Mouse (Mus musculus) stomach, postnatal 0 days (tissue): Measurements from ENCODE around the gene Plekha1. TPM values are rescaled to one million over a fixed set of nuclear protein-coding genes. Genes with fewer than 3 reads are reported as not detected.
A peak's percentile ranks its signal among the peaks of the same experiment; 100 is the strongest.

Experiments used
- ATAC-seq: fragments of 200-750 bp; cut with Nextera tagmentation; 2 replicates; pipeline ENCODE4 v1.8.0; 2017; ENCODE audit not compliant: low FRiP score, low TSS enrichment
- DNase-seq: peaks from one replicate; pipeline ENCODE4 v3.0.0-alpha.2; 2016; ENCODE audit warnings: low spot score
- H3K27ac ChIP-seq: fragments of 300-500 bp; sonication (generic); replicated peaks from 2 replicates; pipeline ENCODE4 v1.5.1; 2014; ENCODE audit warnings: mild to moderate bottlenecking, control low read depth
- H3K27me3 ChIP-seq: fragments of 300-500 bp; sonication (generic); 2 replicates; pipeline ENCODE4 v1.6.1; 2014; ENCODE audit warnings: low read length; ENCODE audit not compliant: control insufficient read depth, insufficient read depth
- H3K36me3 ChIP-seq: fragments of 300-500 bp; sonication (generic); 2 replicates; pipeline ENCODE4 v1.6.1; 2014; ENCODE audit warnings: low read length, mixed read lengths; ENCODE audit not compliant: control insufficient read depth, insufficient read depth
- H3K4me1 ChIP-seq: fragments of 300-500 bp; sonication (generic); replicated peaks from 2 replicates; pipeline ENCODE4 v1.6.1; 2014; ENCODE audit warnings: antibody characterized with exemption; ENCODE audit not compliant: control insufficient read depth, insufficient read depth
- H3K4me2 ChIP-seq: fragments of 300-500 bp; sonication (generic); replicated peaks from 2 replicates; pipeline ENCODE4 v1.6.1; 2014; ENCODE audit warnings: low read depth, mild to moderate bottlenecking, control low read depth, moderate library complexity
- H3K4me3 ChIP-seq: fragments of 300-500 bp; sonication (generic); 2 replicates; pipeline ENCODE4 v1.5.1; 2014; ENCODE audit warnings: low read depth, low read length, control low read depth
- H3K9ac ChIP-seq: fragments of 300-500 bp; sonication (generic); 2 replicates; pipeline ENCODE4 v1.6.1; 2014; ENCODE audit warnings: mild to moderate bottlenecking, low read length, control low read depth, mixed read lengths
- H3K9me3 ChIP-seq: fragments of 300-500 bp; sonication (generic); 2 replicates; pipeline ENCODE4 v1.6.1; 2016; ENCODE audit warnings: low read length; ENCODE audit not compliant: control insufficient read depth
- CTCF ChIP-seq: IDR thresholded peaks from 2 replicates; pipeline ENCODE4 v1.5.1; 2016; ENCODE audit warnings: antibody characterized with exemption, low read depth, mild to moderate bottlenecking, moderate library complexity
- EP300 ChIP-seq: optimal IDR thresholded peaks from 2 replicates; pipeline ENCODE3; 2016; ENCODE audit warnings: antibody characterized with exemption
- WGBS: fragments of 180-500 bp; shearing (Covaris S2); extraction: QIAGEN DNeasy Blood & Tissue Kit; methylation state at CpG from one replicate; pipeline ENCODE4 v1.1.7; 2014; 5-methylcytosine and 5-hydroxymethylcytosine counted together
- polyA plus RNA-seq: library from polyadenylated mRNA; unstranded; fragments of >200 nt; fragmentation: Nextera tagmentation; extraction: Ambion mirVana; gene quantifications from 2 replicates; pipeline ENCODE4 v1.2.1, GENCODE M21; 2015

Plekha1 gene
- polyA plus RNA-seq, 1 experiment from 2014 or later = 34.1 TPM

- H3K4me3 ChIP-seq = no peak overlapping the region
- H3K9ac ChIP-seq = no peak overlapping the region
- H3K27me3 ChIP-seq = no peaks in the 10 kb centered on the region
- no peak overlapping the region for H3K4me2 ChIP-seq
- no peak overlapping the region for H3K27ac ChIP-seq
- DNase-seq = peak; percentile 56
- no peak for ATAC-seq
- H3K36me3 ChIP-seq = no peaks in the 10 kb centered on the region
- H3K4me1 ChIP-seq = no peaks in the 10 kb centered on the region
- 35% methylated on average over 3 of the region's 3 CpGs for WGBS
- TF ChIP-seq CTCF = peak; percentile 85
- TF ChIP-seq EP300 = no peak
- H3K9me3 ChIP-seq = no peaks in the 10 kb centered on the region
These were observed 38.1 kb upstream of the Plekha1 start for GRCm38 (mm10) chr7:130827431-130827830.

DNA sequence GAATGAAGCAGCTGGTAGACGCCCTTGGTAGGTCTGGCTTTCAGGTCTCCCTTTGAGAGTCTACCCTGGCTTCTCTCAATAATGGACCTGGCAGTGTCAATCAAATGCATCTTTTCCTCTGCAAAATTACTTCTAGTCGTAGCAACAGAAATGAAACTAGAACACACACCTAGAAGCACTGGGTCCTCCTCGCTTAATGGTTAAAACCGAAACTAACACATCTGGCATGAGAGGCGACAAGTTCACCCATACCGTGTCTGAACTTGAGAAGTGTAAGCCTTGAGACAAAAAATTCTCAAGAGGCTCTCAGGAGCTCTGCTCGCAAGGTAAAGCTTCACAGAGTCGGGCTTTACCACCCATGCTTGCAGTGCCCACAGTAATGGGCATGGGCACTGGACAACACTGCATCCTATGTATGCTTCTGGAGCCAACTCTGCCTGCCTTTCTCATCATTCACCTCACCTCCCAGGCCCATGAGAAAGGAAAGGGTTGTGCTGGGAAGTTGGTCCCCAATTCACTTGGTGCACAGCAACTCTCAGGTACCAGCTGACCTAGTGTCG lies 37.6 kb upstream of the Plekha1 start:
- H3K27ac ChIP-seq = no peak overlapping the region
- TF ChIP-seq CTCF (no peak), EP300 (no peak)
- DNase-seq (no peak), ATAC-seq (no peak)
- no peaks in the 10 kb centered on the region for H3K9me3 ChIP-seq
- no peak overlapping the region for H3K4me3 ChIP-seq
- H3K9ac ChIP-seq = no peak overlapping the region
- H3K4me2 ChIP-seq = no peak overlapping the region
- WGBS = 82% methylated on average over 9 of the region's 9 CpGs
- no peaks in the 10 kb centered on the region for H3K27me3 ChIP-seq
- no peaks in the 10 kb centered on the region for H3K4me1 ChIP-seq
- H3K36me3 ChIP-seq = no peaks in the 10 kb centered on the region

DNA sequence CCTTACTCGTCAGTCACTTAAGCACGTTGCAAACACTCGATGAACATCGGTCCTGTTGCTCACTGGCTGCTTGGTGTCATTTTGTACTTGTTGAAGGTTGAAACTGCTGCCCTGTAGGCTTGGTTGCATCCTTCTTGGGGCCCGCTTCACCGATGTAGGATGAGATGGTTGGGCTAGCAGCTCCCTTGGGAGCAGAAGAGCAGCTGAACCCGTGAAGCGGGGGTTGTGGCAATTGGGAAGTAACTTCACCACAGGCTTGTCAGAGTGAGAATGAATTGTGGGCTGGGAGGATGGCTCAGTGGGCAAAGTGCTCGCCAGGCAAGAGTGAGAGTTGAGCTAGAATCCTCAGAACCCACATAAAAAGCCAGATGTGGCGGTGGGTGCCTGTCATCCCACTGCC lies 37.1 kb upstream of the Plekha1 start:
- H3K4me3 ChIP-seq = no peak overlapping the region
- no peak overlapping the region for H3K4me2 ChIP-seq
- no peak overlapping the region for H3K9ac ChIP-seq
- H3K27me3 ChIP-seq = no peaks in the 10 kb centered on the region
- WGBS = 88% methylated on average over 10 of the region's 10 CpGs
- no peak for ATAC-seq
- no peak for DNase-seq
- no peaks in the 10 kb centered on the region for H3K9me3 ChIP-seq
- TF ChIP-seq CTCF (no peak), EP300 (no peak)
- H3K27ac ChIP-seq = no peak overlapping the region
- H3K36me3 ChIP-seq = no peaks in the 10 kb centered on the region
- no peaks in the 10 kb centered on the region for H3K4me1 ChIP-seq

GRCm38 (mm10) chr7:130831586-130831985 lies 34.0 kb upstream of the Plekha1 start:
- Histone ChIP-seq H3K27me3 (no peaks in the 10 kb centered on the region), H3K9me3 (no peaks in the 10 kb centered on the region), H3K27ac (no peak overlapping the region), H3K4me3 (no peak overlapping the region), H3K9ac (no peak overlapping the region), H3K4me2 (no peak overlapping the region), H3K4me1 (peaks cover 7% of the 10 kb centered on the region; the same call in 1 of the 2 replicates), H3K36me3 (no peaks in the 10 kb centered on the region)
- DNase-seq (no peak), ATAC-seq (no peak)
- no peak for TF ChIP-seq EP300
- TF ChIP-seq CTCF = no peak
- WGBS = 94% methylated on average over 5 of the region's 5 CpGs

GRCm38 (mm10) chr7:130834299-130834698 lies 31.3 kb upstream of the Plekha1 start:
- peak; percentile 99 for ATAC-seq
- no peaks in the 10 kb centered on the region for H3K36me3 ChIP-seq
- 0 out of 2 replicates have a peak overlapping the region, but pooled peaks have one; percentile 0 for H3K4me2 ChIP-seq
- no peaks in the 10 kb centered on the region for H3K9me3 ChIP-seq
- no peak overlapping the region for H3K9ac ChIP-seq
- H3K27me3 ChIP-seq = no peaks in the 10 kb centered on the region
- no peak for TF ChIP-seq EP300
- no peak for TF ChIP-seq CTCF
- H3K4me1 ChIP-seq = peaks cover 7% of the 10 kb centered on the region; the same call in 1 of the 2 replicates
- DNase-seq = peak; percentile 91
- no peak overlapping the region for H3K4me3 ChIP-seq
- H3K27ac ChIP-seq = peak overlapping the region; percentile 5; the same call in 1 of the 2 replicates
- WGBS = 28% methylated on average over 21 of the region's 21 CpGs

DNA sequence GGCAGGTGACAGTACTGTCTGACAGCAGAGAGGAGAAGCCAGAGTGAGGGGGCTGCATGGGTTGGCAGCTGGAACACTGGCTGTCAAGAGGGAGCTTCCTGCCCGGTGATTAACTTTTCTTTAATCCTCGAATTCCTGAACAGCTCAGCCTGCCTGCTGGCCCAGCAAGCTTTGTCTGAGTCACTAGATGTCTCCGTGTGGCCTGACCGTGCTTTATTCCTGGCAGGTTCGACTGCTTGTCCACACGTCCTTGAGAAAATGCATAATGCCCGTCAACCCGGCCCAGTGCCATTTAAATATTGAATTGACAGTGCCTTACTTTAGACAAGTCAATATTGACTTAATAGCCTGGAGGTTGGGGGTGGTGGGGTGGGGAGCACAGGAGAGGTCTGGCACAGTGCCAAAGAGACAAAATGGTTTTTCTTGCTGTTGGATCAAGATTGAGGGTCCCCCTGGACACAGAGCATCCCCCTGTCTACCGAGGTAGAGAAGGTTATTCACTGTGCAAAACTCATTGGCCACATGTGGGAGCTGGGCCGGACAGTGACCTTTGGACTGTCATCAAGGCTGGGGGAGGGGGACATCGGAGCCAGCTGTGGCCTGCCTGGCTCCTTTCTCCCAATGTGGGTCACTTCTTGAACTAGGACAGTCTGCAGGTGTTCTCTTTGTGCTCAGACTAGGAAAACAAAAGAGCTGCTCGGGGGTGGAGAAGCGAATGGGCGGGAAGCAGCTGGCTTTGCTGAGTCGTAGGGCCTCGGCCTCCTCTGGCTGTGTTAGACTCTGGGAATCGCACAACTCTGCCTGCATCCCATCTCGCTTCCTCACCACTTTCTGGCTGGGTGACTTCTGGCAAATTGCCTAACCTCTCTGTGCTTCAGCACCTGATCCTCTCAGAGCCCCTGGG lies 30.3 kb upstream of the Plekha1 start:
- peak overlapping the region; percentile 5; the same call in 1 of the 2 replicates for H3K27ac ChIP-seq
- peaks cover 7% of the 10 kb centered on the region; the same call in 1 of the 2 replicates for H3K4me1 ChIP-seq
- H3K9me3 ChIP-seq = no peaks in the 10 kb centered on the region
- DNase-seq (peak; percentile 68), ATAC-seq (peak; percentile 24)
- H3K36me3 ChIP-seq = no peaks in the 10 kb centered on the region
- TF ChIP-seq EP300 (no peak), CTCF (no peak)
- WGBS = 10% methylated on average over 18 of the region's 18 CpGs
- no peak overlapping the region for H3K9ac ChIP-seq
- H3K4me3 ChIP-seq = no peak overlapping the region
- no peaks in the 10 kb centered on the region for H3K27me3 ChIP-seq
- peak overlapping the region; percentile 9; the same call in 1 of the 2 replicates for H3K4me2 ChIP-seq
